Mouse (Mus musculus): ENCODE data around the gene Rpp40. TPM values are rescaled to one million over a fixed set of nuclear protein-coding genes. Genes with fewer than 3 reads are reported as not detected.
A peak's percentile ranks its signal among the peaks of the same experiment; 100 is the strongest.

Gene Rpp40
- polyA plus RNA-seq, 1 experiment from 2014 or later, result 24.7 TPM

DNA sequence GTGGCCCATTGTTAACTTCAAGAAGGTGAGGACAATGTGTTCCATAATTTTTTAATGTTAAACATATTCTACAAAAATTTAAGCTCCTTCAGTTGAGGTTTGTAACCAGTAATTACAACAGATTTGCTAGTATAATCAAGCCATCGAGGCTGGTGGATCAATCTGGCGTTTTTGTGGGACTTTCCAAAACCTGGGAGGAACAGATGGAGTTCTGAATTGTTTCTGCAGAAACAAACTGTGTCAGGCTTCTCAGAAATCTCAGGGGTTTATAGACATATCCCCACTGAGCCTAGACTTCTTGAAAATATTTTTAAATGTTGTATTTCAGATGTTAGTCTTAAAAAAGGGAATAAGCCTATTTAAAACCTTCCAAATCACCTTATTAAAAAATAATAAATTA lies 31.8 kb upstream of the Rpp40 start:
- Histone ChIP-seq H3K4me2 (no peak overlapping the region), H3K4me3 (ENCODE audit: low read depth, low read length) (no peak overlapping the region), H3K9me3 (ENCODE audit: low read depth, low read length) (0 out of 2 replicates have a peak, but pooled peaks cover 5% of the 10 kb centered on the region), H3K36me3 (ENCODE audit: insufficient read depth) (no peaks in the 10 kb centered on the region), H3K9ac (no peak overlapping the region), H3K4me1 (ENCODE audit: insufficient read depth) (no peaks in the 10 kb centered on the region), H3K27ac (ENCODE audit: low read depth) (no peak overlapping the region), H3K27me3 (ENCODE audit: insufficient read depth, low read length) (no peaks in the 10 kb centered on the region)
- TF ChIP-seq CTCF (IDR thresholded peaks at IDR 0.05; ENCODE audit: low read depth), result no peak
- DNase-seq, result no peak
- ATAC-seq (ENCODE audit: insufficient read depth), result no peak
- 76% methylated on average over 2 of the region's 2 CpGs for WGBS

DNA sequence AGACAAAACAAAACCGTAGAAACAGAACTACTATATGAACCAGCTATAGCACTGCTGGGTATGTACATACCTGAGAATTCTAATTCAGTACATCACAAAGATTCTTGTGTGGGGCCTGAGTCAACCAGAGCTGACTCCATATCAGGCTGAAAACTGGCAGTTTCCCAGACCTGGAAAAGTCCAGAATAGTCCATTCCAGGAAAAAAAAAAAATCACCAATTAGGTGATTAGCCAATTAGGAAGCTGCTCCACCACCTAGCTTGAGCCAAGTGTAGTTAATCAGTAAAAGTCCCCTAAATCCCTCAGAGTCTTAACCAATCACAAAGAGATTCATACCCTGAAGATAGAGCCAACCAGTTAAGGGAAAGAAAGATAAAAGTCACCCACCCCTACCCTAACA lies 5.3 kb upstream of the Rpp40 start:
- no peak for DNase-seq

DNA sequence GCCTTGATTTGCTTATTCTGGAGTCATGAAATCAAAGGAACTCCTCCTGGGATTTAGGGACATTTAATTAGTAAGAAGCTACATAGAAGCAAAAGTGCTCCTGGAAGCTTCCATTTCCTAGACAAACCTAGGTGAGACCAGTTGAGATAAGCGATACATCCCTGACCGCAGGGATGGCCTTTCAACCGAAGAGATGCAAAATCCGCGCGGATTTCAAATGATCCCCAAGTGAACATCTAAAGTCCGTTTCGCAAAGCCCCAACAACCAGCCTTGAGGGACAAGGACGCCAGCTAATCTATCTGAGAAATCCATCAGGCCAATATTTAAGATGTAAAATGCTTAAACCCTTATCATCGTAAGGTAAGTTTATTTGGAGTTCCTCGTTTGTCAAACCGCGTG lies 781 bp downstream of the Rpp40 start:
- Histone ChIP-seq H3K4me2 (peak overlapping the region; percentile 73), H3K9ac (peak overlapping the region; percentile 60), H3K9me3 (ENCODE audit: low read depth, low read length) (no peaks in the 10 kb centered on the region), H3K27ac (ENCODE audit: low read depth) (no peak overlapping the region), H3K4me3 (ENCODE audit: low read depth, low read length) (peak overlapping the region; percentile 64), H3K36me3 (ENCODE audit: insufficient read depth) (no peaks in the 10 kb centered on the region), H3K27me3 (ENCODE audit: insufficient read depth, low read length) (no peaks in the 10 kb centered on the region), H3K4me1 (ENCODE audit: insufficient read depth) (no peaks in the 10 kb centered on the region)
- TF ChIP-seq CTCF (IDR thresholded peaks at IDR 0.05; ENCODE audit: low read depth), result no peak
- no peak for ATAC-seq (ENCODE audit: insufficient read depth)
- 2% methylated on average over 13 of the region's 13 CpGs for WGBS
- peak; percentile 44 for DNase-seq

More for the DNA sequence above, 5.3 kb upstream of the Rpp40 start:
- no peaks in the 10 kb centered on the region for H3K36me3 ChIP-seq (ENCODE audit: insufficient read depth)
- no peak overlapping the region for H3K4me2 ChIP-seq
- H3K4me1 ChIP-seq (ENCODE audit: insufficient read depth), result no peaks in the 10 kb centered on the region
- H3K9ac ChIP-seq, result no peak overlapping the region
- no peak overlapping the region for H3K27ac ChIP-seq (ENCODE audit: low read depth)
- no peaks in the 10 kb centered on the region for H3K27me3 ChIP-seq (ENCODE audit: insufficient read depth, low read length)
- no peaks in the 10 kb centered on the region for H3K9me3 ChIP-seq (ENCODE audit: low read depth, low read length)
- WGBS, result 77% methylated on average over 1 of the region's 1 CpGs
- no peak for ATAC-seq (ENCODE audit: insufficient read depth)
- no peak overlapping the region for H3K4me3 ChIP-seq (ENCODE audit: low read depth, low read length)
- TF ChIP-seq CTCF (IDR thresholded peaks at IDR 0.05; ENCODE audit: low read depth), result no peak

DNA sequence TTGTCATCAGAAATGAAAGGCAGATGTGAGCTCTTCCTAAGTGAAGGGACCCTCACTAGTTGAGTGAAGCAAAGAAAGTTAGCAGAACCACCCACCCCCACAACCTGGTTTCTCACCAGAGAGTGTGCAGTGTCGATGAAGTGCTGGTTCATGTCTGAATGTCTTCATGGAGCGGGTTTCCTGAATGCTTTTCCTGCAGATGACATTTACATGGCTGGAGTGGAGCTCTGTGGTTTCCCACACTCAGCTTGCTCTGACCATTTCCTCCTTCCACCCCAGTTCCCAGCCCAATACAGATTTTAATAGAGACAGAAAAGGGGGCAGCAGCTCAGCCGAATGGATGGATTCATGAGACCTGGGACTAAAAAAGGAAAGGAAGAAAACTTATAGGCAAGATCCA lies 13.3 kb downstream of the Rpp40 start:
- Histone ChIP-seq H3K4me2 (no peak overlapping the region), H3K4me1 (ENCODE audit: insufficient read depth) (no peaks in the 10 kb centered on the region), H3K4me3 (ENCODE audit: low read depth, low read length) (no peak overlapping the region), H3K9ac (no peak overlapping the region), H3K27ac (ENCODE audit: low read depth) (no peak overlapping the region), H3K9me3 (ENCODE audit: low read depth, low read length) (no peaks in the 10 kb centered on the region), H3K36me3 (ENCODE audit: insufficient read depth) (peaks cover 8% of the 10 kb centered on the region; the same call in 1 of the 2 replicates), H3K27me3 (ENCODE audit: insufficient read depth, low read length) (no peaks in the 10 kb centered on the region)
- ATAC-seq (ENCODE audit: insufficient read depth) (no peak), DNase-seq (no peak)
- 83% methylated on average over 3 of the region's 3 CpGs for WGBS
- no peak for TF ChIP-seq CTCF (IDR thresholded peaks at IDR 0.05; ENCODE audit: low read depth)

DNA sequence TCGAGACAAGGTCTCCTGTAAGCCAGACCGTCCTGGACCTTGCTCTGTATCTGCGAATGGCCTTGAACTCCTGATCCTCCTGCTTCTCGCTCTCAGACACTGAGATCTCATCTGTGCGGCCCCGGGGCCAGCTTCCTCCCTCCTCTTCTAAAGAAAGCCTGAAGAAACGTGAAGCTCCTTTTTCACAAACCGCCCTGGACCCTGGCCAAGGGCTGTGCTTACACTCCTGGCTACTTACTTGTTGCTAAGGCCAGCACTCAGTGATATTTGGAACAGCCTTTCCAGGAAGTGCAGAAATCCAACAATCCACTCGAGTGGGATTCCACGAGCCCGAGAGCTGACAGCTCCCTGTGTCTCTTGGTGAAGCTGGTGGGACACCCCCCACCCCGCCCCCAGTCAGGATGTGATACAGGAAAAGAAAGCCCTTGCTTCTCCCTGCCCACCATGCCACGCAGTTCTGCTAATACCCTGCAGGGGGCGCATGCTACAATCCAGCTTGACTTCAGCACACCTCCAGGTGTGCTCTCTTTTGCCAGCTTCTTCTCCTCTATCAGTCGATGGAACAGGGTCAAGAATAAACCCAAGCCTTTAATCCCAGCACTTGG lies 19.9 kb downstream of the Rpp40 start:
- H3K27me3 ChIP-seq (ENCODE audit: insufficient read depth, low read length), result no peaks in the 10 kb centered on the region
- ATAC-seq (ENCODE audit: insufficient read depth) (peak; percentile 17; the same call in 1 of the 2 replicates), DNase-seq (peak; percentile 80)
- 26% methylated on average over 15 of the region's 15 CpGs for WGBS
- peak; percentile 80 for TF ChIP-seq CTCF (IDR thresholded peaks at IDR 0.05; ENCODE audit: low read depth)
- H3K4me2 ChIP-seq, result peak overlapping the region; percentile 15; the same call in 1 of the 2 replicates
- no peaks in the 10 kb centered on the region for H3K36me3 ChIP-seq (ENCODE audit: insufficient read depth)
- H3K9ac ChIP-seq, result no peak overlapping the region
- no peaks in the 10 kb centered on the region for H3K4me1 ChIP-seq (ENCODE audit: insufficient read depth)
- no peak overlapping the region for H3K27ac ChIP-seq (ENCODE audit: low read depth)
- H3K4me3 ChIP-seq (ENCODE audit: low read depth, low read length), result no peak overlapping the region
- H3K9me3 ChIP-seq (ENCODE audit: low read depth, low read length), result no peaks in the 10 kb centered on the region

DNA sequence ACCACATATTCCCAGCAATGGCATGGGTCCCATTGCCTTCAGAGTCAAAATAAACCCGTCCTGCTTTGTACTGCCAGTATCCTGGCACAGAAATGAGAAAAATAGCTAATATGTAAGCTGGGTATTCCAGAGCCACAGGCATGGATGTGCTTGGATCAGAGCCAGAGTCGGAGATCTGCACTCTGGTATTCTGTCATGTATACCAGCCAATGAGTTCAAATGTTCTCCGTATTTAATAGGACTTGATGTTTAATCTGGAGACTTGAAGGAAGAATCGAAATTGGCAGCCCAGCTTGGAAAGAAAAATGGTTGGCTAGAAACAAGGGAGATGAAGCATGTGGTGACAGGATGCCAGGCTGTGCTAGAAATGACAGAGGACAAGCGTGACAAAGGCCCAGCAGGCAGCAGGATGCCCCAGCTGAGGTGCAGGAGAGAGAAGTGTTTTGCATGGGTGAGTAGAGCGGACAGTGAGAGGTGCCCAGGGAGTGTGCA lies 25.6 kb downstream of the Rpp40 start:
- 74% methylated on average over 6 of the region's 6 CpGs for WGBS
- H3K4me3 ChIP-seq (ENCODE audit: low read depth, low read length), result no peak overlapping the region
- no peak for TF ChIP-seq CTCF (IDR thresholded peaks at IDR 0.05; ENCODE audit: low read depth)
- ATAC-seq (ENCODE audit: insufficient read depth) (no peak), DNase-seq (no peak)
- H3K4me1 ChIP-seq (ENCODE audit: insufficient read depth), result no peaks in the 10 kb centered on the region
- no peaks in the 10 kb centered on the region for H3K36me3 ChIP-seq (ENCODE audit: insufficient read depth)
- H3K27ac ChIP-seq (ENCODE audit: low read depth), result no peak overlapping the region
- no peak overlapping the region for H3K9ac ChIP-seq
- H3K9me3 ChIP-seq (ENCODE audit: low read depth, low read length), result no peaks in the 10 kb centered on the region
- H3K27me3 ChIP-seq (ENCODE audit: insufficient read depth, low read length), result no peaks in the 10 kb centered on the region
- H3K4me2 ChIP-seq, result no peak overlapping the region

DNA sequence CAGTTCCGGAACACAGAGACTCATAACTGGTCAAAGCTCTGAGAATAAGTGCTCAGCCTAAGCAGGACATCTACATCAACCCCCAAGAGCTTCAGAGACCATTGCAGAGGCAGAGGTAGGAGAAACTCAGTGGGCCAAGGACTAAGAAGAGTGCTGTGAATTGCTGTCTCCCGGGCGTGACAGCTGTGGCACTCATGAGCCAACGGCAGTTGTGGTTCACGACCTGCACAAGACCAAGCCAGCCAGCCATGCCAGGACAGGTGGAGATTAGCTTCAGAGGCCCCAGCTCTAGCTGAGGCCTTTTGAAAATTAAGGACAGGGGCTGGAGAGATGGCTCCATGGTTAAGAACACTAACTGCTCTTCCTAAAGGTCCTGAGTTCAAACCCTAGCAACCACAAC lies 26.6 kb downstream of the Rpp40 start:
- WGBS, result 69% methylated on average over 5 of the region's 5 CpGs
- H3K4me2 ChIP-seq, result no peak overlapping the region
- no peaks in the 10 kb centered on the region for H3K27me3 ChIP-seq (ENCODE audit: insufficient read depth, low read length)
- no peak overlapping the region for H3K9ac ChIP-seq
- no peaks in the 10 kb centered on the region for H3K36me3 ChIP-seq (ENCODE audit: insufficient read depth)
- ATAC-seq (ENCODE audit: insufficient read depth) (no peak), DNase-seq (no peak)
- TF ChIP-seq CTCF (IDR thresholded peaks at IDR 0.05; ENCODE audit: low read depth), result no peak
- H3K9me3 ChIP-seq (ENCODE audit: low read depth, low read length), result no peaks in the 10 kb centered on the region
- H3K27ac ChIP-seq (ENCODE audit: low read depth), result no peak overlapping the region
- H3K4me1 ChIP-seq (ENCODE audit: insufficient read depth), result no peaks in the 10 kb centered on the region
- no peak overlapping the region for H3K4me3 ChIP-seq (ENCODE audit: low read depth, low read length)

All from lung, embryonic 14.5 days (tissue).